Mouse (Mus musculus) heart, postnatal 25 days (tissue): Measurements from ENCODE around the gene Cfhr2. TPM values are rescaled to one million over a fixed set of nuclear protein-coding genes. Genes with fewer than 3 reads are reported as not detected.
"Not testable (repeated sequence)": the region's sequence is repeated elsewhere in the genome, so short reads cannot be mapped to it uniquely, and the experiment has no call there.

Experiments used
- DNase-seq: peaks from one replicate; pipeline ENCODE4 v3.0.0; 2022; ENCODE audit warnings: low spot score
- intact Hi-C: fragments of 180-260 bp; cut with DNase I; formaldehyde crosslinking; loops from one replicate; pipeline ENCODE4 v1.15.1; 2025
- total RNA-seq, 2 experiments: library from RNA; stranded (reverse); gene quantifications; 2 replicates each; pipeline ENCODE4 v1.2.3; 2021

Gene Cfhr2
- total RNA-seq: 1 to 10 TPM; 1.2 to 1.4 TPM

DNA sequence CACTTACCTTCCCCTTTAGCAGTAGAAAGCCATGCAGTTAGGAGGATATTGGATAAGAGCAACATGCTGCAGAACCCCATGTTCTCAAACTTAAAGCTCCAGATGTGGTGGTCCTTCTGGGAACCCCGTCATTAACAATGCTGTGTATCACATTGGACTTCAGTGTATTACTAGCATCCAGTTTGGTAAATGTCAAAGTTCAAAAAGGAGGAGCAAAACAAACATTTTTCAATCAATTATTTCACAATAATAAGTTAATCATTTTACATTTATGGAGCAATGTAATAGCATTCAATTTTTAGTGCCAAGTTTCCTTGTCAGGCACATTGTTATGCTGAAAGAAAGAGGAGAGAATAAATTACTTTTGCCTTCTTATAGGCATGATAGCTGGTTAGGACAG lies at the start of gene Cfhr2:
Gene Cfhr2, minus strand, starts transcription at position 155 of the 400 bp plus-strand sequence.
- DNase-seq: no peak
- intact Hi-C loops: no loop called here

DNA sequence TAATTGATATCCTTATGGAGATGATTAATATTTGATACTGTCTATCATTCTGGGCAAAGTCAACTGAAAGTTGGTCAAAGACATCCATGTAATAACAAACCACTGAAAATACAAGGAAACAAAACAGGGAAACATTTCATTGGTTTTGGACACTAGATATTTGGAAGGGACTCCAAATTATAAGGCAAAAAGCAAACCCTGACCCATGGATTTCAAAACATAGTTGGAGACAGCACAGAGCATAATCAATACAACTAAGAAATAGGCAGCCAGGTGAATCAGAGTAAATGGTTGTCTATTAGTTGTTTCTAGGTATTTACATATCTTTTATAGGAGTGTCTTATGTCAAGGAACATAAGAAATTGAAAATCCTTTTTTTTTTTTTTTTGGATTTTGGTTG lies 5.2 kb upstream of the Cfhr2 start:
- intact Hi-C loops: no loop called here
- no peak for DNase-seq

DNA sequence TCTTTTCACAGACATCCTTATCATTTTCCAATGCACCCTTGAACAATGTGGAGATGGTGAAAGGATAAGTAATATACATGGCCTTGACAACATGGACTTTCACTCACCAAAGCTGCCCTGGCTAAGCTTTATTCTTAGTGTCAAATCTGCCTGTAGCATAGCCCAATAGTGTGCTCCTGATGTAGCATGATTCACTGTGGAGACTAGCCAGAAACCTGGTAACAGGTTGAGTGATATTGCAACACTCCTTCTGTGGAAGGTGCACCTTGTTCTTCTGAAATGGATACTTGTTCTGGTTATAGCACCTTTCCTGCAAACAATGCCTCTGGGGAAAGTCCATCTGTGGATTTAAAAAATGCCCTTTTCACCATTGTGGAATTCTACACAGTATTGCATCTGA lies 1.7 kb upstream of the Cfhr2 start:
- no peak for DNase-seq
- intact Hi-C loops: no loop called here

DNA sequence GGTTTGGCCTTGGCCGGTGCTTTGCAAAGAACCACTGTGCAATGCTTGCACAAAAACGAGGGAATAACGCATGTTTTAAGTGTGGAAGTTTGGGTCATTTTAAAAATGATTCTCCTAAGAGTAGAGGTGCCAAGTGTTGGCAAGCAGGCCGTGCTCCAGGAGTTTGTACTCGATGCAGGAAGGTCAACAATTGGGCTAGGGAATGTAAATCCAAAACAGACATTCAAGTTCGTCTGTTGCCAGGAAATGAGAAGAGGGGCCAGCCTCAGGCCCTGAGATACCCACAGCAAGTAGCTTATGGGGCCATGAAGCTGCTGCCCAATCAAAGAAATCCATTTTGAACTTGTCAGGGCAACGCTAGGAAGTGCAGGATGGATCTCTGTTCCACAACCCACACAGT lies 18.8 kb downstream of the Cfhr2 start:
- intact Hi-C loops: no loop called here
- no peak for DNase-seq

DNA sequence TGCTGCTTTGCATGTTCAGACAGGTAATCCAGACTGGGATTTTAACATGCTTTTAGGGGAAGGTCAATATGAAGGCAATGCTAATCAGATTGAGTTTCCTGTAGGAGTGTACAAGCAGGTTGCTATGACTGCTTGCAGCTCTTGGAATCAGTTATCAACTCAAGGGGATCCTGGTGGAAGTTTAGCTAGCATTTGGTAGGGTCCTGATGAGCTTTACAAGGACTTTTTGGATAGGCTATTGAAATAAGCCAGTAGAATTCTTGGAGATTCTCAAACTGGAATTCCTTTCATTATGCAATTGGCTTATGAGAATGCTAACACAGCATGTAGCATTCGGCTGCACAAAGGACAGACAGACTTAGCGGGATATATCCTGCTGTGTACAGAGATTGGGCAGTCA lies 19.2 kb downstream of the Cfhr2 start:
- intact Hi-C loops: no loop called here
- no peak for DNase-seq

DNA sequence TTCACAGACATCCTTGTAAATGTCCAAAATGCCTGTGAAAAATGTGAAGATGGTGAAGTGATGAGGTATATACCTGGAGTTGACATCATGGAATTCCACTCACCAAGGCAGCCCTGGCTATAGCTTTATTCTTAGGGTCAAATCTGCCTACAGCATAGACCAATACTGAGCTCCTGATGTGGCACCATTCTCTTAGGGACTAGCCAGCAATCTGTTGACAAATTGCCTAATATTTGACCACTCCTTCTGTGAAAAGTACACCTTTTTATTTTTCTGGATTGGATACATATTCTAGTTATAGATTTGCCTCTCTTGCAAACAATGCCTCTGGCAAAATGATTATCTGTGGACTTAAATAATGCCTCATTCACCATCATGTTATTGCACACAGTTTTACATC lies 49.9 kb downstream of the Cfhr2 start:
- intact Hi-C loops: no loop called here
- DNase-seq: no peak

DNA sequence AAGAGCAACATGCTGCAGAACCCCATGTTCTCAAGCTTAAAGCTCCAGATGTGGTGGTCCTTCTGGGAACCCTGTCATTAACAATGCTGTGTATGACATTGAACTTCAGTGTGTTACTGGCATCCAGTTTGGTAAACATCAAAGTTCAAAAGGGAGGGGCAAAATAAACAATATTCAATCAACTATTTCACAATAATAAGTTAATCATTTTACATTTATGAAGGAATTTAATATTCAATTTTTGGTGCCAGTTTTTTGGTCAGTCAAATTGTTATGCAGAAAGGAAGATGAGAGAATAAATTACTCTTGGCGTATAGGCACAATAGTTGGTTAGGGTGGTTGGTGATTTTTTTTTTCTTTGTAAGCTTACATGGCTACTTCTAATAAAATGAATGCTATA lies 77.4 kb downstream of the Cfhr2 start, which contains the start of gene Gm4788:
Gene Gm4788, minus strand, starts transcription at position 101 of the 400 bp plus-strand sequence.
- intact Hi-C loops: no loop called here
- no peak for DNase-seq

DNA sequence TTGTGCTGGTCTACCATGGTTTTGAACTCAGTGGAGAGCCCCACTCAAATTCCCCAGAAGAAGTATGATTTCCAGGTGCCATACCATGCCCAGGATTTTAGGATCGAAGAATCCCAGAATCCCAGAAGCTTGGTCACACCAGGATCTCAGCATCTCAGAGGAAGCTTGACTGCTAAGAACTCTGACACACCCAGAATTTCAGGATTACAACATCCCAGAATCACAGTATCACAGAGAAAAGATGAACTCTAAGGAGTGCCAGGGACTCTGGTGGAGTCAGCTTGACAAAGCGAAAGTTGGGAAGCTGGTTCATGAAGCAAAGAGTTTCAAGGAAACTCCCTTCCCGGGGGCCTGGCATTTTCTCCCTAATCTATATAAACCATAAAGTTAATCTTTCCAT lies 88.6 kb downstream of the Cfhr2 start:
- intact Hi-C loops, DNase-seq: not testable (repeated sequence)

Other genes with a start within 250 kb of the Cfhr2 start
- gene Gm4788, start 77.5 kb downstream of the Cfhr2 start, total RNA-seq: under 1 TPM; 0.13 to 0.17 TPM